Mouse (Mus musculus) left cerebral cortex, adult 9 months (tissue): Measurements from ENCODE around the gene Gm3002.
"Not testable (repeated sequence)": the region's sequence is repeated elsewhere in the genome, so short reads cannot be mapped to it uniquely, and the experiment has no call there.

Experiments
- DNase-seq, 2 experiments: peaks; one replicate each; pipeline ENCODE4 v3.0.0; 2022; ENCODE audit warnings: low spot score in 2 of 2

Gm3002 gene

DNA sequence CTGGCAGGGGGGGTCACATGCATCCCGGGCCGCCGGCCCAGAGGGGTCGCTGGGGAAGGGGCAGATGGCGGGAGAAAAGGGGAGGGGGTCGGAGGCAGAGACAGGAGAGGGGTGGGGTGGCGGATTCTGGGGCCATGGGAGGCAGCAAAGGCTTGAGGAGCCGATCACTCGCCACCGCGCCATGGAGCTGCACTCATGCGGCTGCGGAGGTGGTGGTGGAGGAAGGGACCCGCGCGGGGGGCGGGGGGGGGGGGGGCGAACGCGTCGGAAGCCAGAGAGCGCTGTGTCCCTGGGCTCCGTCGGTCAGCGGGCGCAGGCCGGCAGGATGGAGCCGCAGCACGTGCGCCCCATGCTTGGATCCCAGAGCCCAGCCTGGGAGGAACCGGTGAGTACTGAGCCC is at the start of gene Gm3002:
Gene Gm3002 (plus strand): TSS at position 301 of the 400 bp plus-strand sequence.
- DNase-seq = not testable (repeated sequence)

- not testable (repeated sequence) for DNase-seq
These were observed 36.1 kb downstream of the Gm3002 start, which contains the start of gene Gm3033 for GRCm38 (mm10) chr14:3845945-3846344. TSS of gene Gm3033 (plus strand) at chr14:3846245.

DNA sequence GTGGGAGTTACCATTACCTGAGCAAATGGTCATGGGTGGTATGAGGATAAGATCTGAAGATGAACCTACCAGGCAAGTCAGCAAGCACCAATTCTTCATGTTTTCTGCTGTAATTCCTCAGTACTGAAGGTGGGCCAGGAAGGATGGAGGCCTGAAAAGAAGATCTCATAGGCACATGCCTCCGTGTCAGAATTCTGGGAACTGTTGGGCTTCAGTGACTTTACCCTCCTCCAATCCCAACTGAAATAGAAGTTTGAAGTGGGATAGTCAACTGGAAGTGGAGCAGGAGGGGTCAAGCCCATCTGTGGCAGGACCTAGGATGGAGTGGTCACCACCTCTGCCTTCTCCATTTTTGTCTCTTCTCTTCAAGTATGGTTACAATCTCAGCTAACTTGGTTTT is 74.0 kb downstream of the Gm3002 start, which contains the start of gene Gm2916:
Gene Gm2916 (plus strand): TSS at position 301 of the 400 bp plus-strand sequence.
- not testable (repeated sequence) for DNase-seq

GRCm38 (mm10) chr14:3931456-3931855 is 121.6 kb downstream of the Gm3002 start, which contains the start of gene Gm3029:
TSS of gene Gm3029 (plus strand) at chr14:3931756.
- not testable (repeated sequence) for DNase-seq

GRCm38 (mm10) chr14:3963247-3963646 is 153.4 kb downstream of the Gm3002 start, which contains the start of gene Gm3095:
TSS of gene Gm3095 (plus strand) at chr14:3963547.
- DNase-seq = not testable (repeated sequence)

- not testable (repeated sequence) for DNase-seq
These were observed 188.2 kb downstream of the Gm3002 start, which contains the start of gene Gm3099 for GRCm38 (mm10) chr14:3998094-3998493. TSS of gene Gm3099 (plus strand) at chr14:3998394.
